Mouse (Mus musculus): Measurements from ENCODE around the gene Loxl1.

- TF ChIP-seq POLR2A (IDR thresholded peaks at IDR 0.05; ENCODE audit: low read depth, low read length), result no peak
- TF ChIP-seq CTCF (IDR thresholded peaks at IDR 0.05; ENCODE audit: extremely low read depth, insufficient read length, insufficient replicate concordance, low read depth, low read length), result no peak
These were observed 9.9 kb downstream of the Loxl1 start for GRCm38 (mm10) chr9:58303115-58303514.

Measured in small intestine, adult 2 months (tissue).